Mouse (Mus musculus): ENCODE data around the gene Pld1.
A peak's percentile ranks its signal among the peaks of the same experiment; 100 is the strongest.

Pld1 gene

GRCm38 (mm10) chr3:28165598-28165997 is 227.1 kb downstream of the Pld1 start:
- peak; percentile 87 for DNase-seq

- DNase-seq, result no peak
These were observed 229.5 kb downstream of the Pld1 start for GRCm38 (mm10) chr3:28167796-28168505.

GRCm38 (mm10) chr3:28170911-28171618 is 232.6 kb downstream of the Pld1 start:
- peak; percentile 77 for DNase-seq

GRCm38 (mm10) chr3:28175997-28176967 is 237.8 kb downstream of the Pld1 start:
- no peak for DNase-seq

DNA sequence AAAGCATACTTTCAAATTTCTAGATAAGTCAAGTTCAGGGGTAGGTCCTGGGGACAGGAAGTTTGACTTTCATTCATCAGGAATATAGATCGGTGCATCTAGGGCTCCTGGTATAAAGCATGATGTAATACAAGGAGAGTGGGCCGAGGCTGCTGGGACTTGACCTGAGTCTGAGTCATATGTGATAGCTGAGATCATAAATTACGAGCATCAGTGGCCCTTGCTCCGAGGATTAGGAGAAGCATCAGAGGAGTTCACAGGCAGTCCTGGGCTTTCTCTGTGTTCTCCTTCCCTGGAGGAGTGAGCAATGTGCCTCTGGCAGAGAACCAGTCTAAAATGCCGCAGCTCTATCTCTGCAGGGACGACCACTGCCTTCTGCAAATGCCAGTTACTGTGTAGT is 239.8 kb downstream of the Pld1 start:
- DNase-seq, result no peak

Data from lung, postnatal 36 days (tissue).